Mouse (Mus musculus): ENCODE measurements around the gene Ext2.
A peak's percentile ranks its signal among the peaks of the same experiment; 100 is the strongest.

Gene Ext2

GRCm38 (mm10) chr2:93822045-93822749, at the start of gene Ext2:
Gene Ext2 (minus strand): TSS chr2:93822568.
- DNase-seq (ENCODE audit: low read depth): peak; percentile 92

- DNase-seq (ENCODE audit: low read depth): no peak
Observed at GRCm38 (mm10) chr2:93871411-93871925, 49.1 kb upstream of the Ext2 start.

GRCm38 (mm10) chr2:93870842-93871241, 48.5 kb upstream of the Ext2 start:
- peak; percentile 64 for DNase-seq (ENCODE audit: low read depth)

- DNase-seq (ENCODE audit: low read depth): no peak
Observed at GRCm38 (mm10) chr2:93869107-93869600, 46.8 kb upstream of the Ext2 start, which contains the start of gene Accsl. Gene Accsl (minus strand): TSS chr2:93869157.

- no peak for DNase-seq (ENCODE audit: low read depth)
Observed at GRCm38 (mm10) chr2:93868566-93868965, 46.2 kb upstream of the Ext2 start.

- no peak for DNase-seq (ENCODE audit: low read depth)
Observed at GRCm38 (mm10) chr2:93863229-93863628, 40.9 kb upstream of the Ext2 start.

- DNase-seq (ENCODE audit: low read depth): no peak
Observed at GRCm38 (mm10) chr2:93858845-93859244, 36.5 kb upstream of the Ext2 start.

- peak; percentile 5 for DNase-seq (ENCODE audit: low read depth)
Observed at GRCm38 (mm10) chr2:93851303-93851702, 28.9 kb upstream of the Ext2 start.

- peak; percentile 78 for DNase-seq (ENCODE audit: low read depth)
Observed at GRCm38 (mm10) chr2:93850317-93850944, 28.1 kb upstream of the Ext2 start.

- DNase-seq (ENCODE audit: low read depth): peak; percentile 86
Observed at GRCm38 (mm10) chr2:93849505-93850089, 27.2 kb upstream of the Ext2 start, which contains the start of gene Accs. Gene Accs (minus strand): TSS chr2:93849943.

- no peak for DNase-seq (ENCODE audit: low read depth)
Observed at GRCm38 (mm10) chr2:93841349-93841748, 19.0 kb upstream of the Ext2 start.

- no peak for DNase-seq (ENCODE audit: low read depth)
Observed at GRCm38 (mm10) chr2:93840109-93840508, 17.7 kb upstream of the Ext2 start.

GRCm38 (mm10) chr2:93838931-93839330, 16.6 kb upstream of the Ext2 start:
- no peak for DNase-seq (ENCODE audit: low read depth)

GRCm38 (mm10) chr2:93836232-93836785, 13.9 kb upstream of the Ext2 start:
- no peak for DNase-seq (ENCODE audit: low read depth)

- DNase-seq (ENCODE audit: low read depth): no peak
Observed at GRCm38 (mm10) chr2:93835596-93835995, 13.2 kb upstream of the Ext2 start.

- DNase-seq (ENCODE audit: low read depth): peak; percentile 98
Observed at GRCm38 (mm10) chr2:93823519-93823918, 1.2 kb upstream of the Ext2 start.

- no peak for DNase-seq (ENCODE audit: low read depth)
Observed at GRCm38 (mm10) chr2:93817791-93818190, 4.6 kb downstream of the Ext2 start.

GRCm38 (mm10) chr2:93813343-93813742, 9.0 kb downstream of the Ext2 start:
- no peak for DNase-seq (ENCODE audit: low read depth)

- DNase-seq (ENCODE audit: low read depth): peak; percentile 81
Observed at GRCm38 (mm10) chr2:93811812-93812211, 10.6 kb downstream of the Ext2 start.

GRCm38 (mm10) chr2:93809931-93810330, 12.4 kb downstream of the Ext2 start:
- DNase-seq (ENCODE audit: low read depth): peak; percentile 16

- DNase-seq (ENCODE audit: low read depth): no peak
Observed at GRCm38 (mm10) chr2:93808071-93808470, 14.3 kb downstream of the Ext2 start.

- DNase-seq (ENCODE audit: low read depth): no peak
Observed at GRCm38 (mm10) chr2:93807440-93807839, 14.9 kb downstream of the Ext2 start.
